Mouse (Mus musculus): ENCODE data around the gene Matk.
A peak's percentile ranks its signal among the peaks of the same experiment; 100 is the strongest.
"Not testable (repeated sequence)": the region's sequence is repeated elsewhere in the genome, so short reads cannot be mapped to it uniquely, and the experiment has no call there.

Matk gene

DNA sequence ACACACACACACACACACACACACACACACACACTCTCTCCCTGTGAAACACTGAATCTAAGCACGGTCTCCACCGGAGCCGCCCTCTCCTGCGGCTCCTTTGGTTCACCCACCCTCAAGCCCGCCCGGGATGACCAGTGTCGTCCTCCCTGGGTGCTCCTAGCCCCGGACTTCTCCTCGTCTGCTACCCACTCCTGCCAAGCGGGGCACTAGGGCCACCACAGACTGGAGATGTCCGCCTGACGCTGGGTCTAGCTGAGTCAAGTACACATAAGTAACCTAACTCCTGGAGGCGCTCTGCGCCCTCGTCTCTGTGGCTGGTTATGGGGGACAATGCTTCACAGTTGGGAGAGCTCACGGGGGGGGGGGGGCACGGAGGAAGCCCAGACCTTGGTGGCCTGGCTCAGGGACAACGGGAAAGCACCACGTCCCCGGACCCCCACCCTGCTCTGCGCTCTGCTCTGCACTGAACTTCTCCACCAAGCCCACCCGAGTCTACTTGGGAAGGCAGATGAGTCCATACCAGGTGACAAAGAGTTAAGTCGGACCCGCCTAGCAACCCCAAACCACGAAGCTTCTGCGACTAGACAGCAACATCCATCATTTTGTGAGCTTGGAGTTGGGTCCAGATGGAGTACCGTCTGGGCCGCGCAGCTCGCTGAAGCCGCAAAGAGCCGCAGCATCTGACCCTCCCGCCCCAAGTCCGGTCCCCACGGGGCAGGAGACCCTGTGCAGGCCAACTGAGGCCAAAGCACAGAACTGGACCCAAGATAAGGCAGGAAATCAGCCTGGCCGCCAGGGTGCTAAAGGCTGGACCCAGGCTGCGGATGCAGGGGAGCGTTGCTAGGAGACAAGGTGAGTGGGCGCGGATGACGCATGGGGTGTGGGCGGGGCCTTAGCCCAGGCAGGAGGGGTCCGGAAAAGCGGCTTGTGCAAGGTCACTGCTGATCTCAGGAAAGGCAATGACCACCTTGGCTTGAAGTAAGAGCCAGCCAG, at the start of gene Matk:
Gene Matk, plus strand, starts transcription at position 512 of the 996 bp plus-strand sequence.
- DNase-seq (ENCODE audit: extremely low read depth, low read depth): no peak

GRCm38 (mm10) chr10:81202978-81203720, 49.6 kb upstream of the Matk start:
- no peak for DNase-seq (ENCODE audit: extremely low read depth, low read depth)

DNA sequence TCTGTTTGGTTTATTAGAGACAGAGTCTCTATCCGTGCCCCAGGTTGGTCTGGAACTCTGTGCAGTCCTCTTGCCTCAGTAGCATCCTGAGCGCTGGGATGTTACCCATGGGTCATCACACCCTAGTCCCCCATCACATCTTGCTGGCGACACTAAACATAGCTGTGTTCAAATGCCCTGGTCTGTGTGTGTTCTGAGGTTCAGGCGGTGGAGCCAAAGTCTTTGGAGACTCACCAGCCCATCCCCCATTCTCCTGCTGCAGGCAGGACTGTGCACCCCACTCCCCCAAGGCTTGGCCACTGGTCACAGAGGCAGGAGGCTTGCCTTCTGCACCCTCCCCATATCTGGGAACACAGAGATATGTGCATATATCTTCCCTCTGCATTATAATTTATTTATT, 48.6 kb upstream of the Matk start:
- DNase-seq (ENCODE audit: extremely low read depth, low read depth): no peak

- DNase-seq (ENCODE audit: extremely low read depth, low read depth): no peak
Measured at GRCm38 (mm10) chr10:81210154-81210553, 42.6 kb upstream of the Matk start.

GRCm38 (mm10) chr10:81216260-81216659, 36.5 kb upstream of the Matk start:
- DNase-seq (ENCODE audit: extremely low read depth, low read depth): no peak

DNA sequence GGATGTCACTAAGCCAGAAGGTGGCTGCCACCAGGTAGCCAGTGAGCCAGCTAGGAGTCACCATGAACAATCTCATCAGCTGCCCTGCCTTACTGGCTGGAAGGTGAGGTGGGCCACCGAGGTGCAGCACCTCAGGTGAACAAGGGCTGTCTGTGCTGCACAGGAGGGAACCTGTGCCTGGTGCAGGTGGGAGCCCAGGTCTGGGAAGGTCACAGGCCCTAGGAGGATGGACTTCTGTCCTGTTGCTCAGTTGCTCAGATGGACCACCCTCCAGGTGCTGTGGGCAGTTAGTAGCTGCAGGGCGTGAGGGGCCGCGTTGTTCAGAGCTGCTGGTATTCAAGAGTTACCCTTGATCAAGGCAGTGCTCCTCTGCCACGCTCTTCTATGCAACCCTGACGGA, 35.9 kb upstream of the Matk start:
- DNase-seq (ENCODE audit: extremely low read depth, low read depth): no peak

GRCm38 (mm10) chr10:81217267-81217666, 35.5 kb upstream of the Matk start:
- not testable (repeated sequence) for DNase-seq (ENCODE audit: extremely low read depth, low read depth)

DNA sequence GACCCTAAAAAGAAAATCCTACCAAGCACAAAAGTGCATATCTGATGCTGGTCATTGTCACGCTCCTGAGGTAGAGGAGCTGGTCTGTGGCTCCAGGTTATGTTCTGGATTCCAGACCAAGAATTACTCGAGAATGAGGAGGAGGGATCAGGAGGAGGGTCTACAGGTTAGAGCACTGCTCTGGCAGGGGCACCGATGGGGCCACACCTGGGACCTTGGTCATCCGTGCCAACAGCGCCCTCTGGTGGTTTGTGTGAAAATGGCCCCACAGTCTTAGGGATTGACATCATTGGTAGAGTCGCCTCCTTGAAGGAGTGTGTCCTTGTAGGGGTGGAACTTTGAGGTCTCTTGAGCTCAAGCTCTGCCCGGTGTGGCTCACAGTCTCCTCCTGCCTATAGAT, 34.8 kb upstream of the Matk start:
- no peak for DNase-seq (ENCODE audit: extremely low read depth, low read depth)

DNA sequence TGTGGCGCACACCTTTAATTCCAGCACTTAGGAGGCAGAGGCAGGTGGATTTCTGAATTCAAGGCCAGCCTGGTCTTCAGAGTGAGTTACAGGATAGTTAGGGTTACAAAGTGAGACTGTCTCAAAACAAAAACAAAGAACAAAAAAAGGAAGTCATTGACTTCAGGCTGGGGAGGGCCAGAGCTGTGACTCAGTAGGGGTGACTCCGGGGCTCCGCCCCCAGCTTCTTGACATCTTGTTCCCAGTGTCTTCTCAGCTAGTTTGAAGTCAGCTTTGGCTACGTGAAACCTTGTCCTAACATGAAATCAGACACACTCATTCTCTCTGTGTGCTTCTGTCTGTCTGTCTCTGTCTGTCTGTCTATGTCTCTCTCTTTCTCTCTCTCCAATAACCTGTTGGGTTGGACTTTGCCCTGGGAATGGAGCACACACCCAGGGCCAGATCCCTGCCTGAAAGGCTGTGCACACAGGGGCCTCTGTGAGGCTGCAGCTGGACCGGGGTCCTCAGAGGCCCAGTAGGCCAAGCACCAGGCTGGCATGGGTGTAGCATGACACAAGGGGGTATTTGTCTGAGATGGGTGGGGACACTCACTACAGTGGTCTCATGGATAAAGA, 31.2 kb upstream of the Matk start:
- peak; percentile 54 for DNase-seq (ENCODE audit: extremely low read depth, low read depth)

- DNase-seq (ENCODE audit: extremely low read depth, low read depth): not testable (repeated sequence)
Measured at GRCm38 (mm10) chr10:81223731-81224130, 29.0 kb upstream of the Matk start.

GRCm38 (mm10) chr10:81229735-81230437, 22.8 kb upstream of the Matk start:
- no peak for DNase-seq (ENCODE audit: extremely low read depth, low read depth)

DNA sequence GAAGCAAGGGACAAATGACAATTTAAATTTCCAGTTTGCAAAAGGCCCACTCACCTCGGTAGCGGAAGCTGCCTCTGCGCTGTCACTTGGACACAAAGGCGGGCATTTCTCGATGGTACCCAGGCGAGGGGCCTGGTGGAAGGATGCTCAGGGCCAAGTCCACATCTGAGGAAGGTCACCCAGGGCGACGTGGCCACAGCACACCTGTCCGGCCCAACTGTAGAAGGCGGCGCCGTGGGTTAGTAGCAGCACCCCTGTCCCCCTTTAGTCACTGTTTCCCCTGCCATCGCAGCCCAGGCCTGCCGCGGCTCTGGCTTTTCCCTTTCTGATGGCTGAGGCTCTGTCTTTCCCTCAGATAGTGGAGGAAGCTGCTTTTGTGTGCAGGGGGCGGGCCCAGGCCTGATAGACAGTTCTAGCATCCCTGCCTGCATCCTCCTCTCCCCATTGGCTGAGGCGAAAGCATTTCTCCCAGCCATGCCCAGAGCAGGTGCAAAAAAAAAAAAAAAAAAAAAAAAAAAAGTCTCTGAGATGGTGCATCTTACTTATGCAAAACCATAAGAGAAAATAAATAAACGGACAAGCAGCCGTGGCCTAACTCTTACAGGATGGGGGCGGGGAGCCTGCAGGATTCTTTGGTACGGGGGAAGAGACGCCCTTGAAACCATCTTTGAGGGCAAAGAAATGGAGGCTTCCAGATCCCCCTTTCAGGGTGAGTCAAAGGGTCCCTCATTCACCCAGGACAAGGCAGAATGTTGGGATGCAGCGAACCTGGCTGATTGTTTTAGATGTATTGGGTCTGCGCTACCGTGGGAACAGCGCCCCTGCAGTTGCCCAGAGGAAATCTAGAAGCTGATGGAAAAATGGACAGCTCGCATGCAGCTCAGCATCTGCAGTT, 22.1 kb upstream of the Matk start, which contains the start of gene Atcay:
Gene Atcay, minus strand, starts transcription at position 396 of the 895 bp plus-strand sequence.
- DNase-seq (ENCODE audit: extremely low read depth, low read depth): no peak

GRCm38 (mm10) chr10:81231436-81231835, 21.3 kb upstream of the Matk start:
- no peak for DNase-seq (ENCODE audit: extremely low read depth, low read depth)

DNA sequence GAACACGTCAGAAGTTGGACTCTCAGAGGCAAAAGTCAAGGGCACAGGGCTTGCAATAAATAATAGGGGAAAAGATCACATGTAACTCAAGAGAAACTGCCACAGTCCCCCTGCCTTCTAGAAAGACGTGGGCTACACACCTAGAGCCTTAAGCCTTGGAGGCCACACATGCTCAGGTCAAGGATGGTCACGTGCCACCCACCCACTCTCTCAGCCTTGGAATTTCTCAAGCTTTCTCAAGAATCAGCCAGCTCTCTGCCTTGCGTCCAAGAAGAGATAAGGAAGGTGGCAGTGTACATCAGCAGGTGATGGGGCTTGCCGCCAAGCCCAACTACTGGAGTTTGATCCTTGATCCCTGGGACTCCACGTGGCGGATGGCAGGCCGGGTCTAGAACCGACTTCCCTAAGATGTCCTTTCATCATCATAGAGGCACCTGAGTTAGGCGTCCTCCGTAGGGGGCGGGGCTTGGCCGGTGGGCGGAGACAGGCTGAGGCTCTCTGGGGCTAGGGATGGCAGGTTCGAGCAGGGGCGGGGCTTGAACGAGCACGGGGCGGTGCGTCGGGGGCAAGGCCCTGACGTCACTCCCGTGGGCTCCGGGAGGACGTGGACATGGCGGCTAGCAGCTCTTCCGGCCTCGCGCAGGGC, 20.0 kb upstream of the Matk start, which contains the start of gene Zfr2:
Gene Zfr2, plus strand, starts transcription at position 576 of the 646 bp plus-strand sequence.
- peak; percentile 75 for DNase-seq (ENCODE audit: extremely low read depth, low read depth)

- DNase-seq (ENCODE audit: extremely low read depth, low read depth): no peak
Measured at GRCm38 (mm10) chr10:81233226-81233585, 19.5 kb upstream of the Matk start.

DNA sequence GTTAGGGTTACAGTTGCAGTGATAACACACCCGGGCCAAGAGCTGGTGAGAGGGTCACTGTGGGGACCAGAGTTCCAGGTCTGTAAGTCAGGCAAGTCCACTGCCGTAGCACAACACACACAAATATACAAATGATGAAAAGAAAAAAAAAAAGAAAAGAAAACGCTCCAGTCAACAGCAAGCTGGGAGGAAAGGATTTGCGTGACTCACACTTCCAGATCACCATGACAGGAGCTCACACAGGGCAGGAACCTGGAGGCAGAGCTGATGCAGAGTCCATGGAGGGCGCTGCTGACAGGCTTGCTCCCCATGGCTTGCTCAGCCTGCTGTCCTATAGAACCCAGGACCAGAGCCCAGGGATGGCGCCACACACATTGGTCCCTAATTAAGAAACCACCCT, 18.5 kb upstream of the Matk start:
- no peak for DNase-seq (ENCODE audit: extremely low read depth, low read depth)

DNA sequence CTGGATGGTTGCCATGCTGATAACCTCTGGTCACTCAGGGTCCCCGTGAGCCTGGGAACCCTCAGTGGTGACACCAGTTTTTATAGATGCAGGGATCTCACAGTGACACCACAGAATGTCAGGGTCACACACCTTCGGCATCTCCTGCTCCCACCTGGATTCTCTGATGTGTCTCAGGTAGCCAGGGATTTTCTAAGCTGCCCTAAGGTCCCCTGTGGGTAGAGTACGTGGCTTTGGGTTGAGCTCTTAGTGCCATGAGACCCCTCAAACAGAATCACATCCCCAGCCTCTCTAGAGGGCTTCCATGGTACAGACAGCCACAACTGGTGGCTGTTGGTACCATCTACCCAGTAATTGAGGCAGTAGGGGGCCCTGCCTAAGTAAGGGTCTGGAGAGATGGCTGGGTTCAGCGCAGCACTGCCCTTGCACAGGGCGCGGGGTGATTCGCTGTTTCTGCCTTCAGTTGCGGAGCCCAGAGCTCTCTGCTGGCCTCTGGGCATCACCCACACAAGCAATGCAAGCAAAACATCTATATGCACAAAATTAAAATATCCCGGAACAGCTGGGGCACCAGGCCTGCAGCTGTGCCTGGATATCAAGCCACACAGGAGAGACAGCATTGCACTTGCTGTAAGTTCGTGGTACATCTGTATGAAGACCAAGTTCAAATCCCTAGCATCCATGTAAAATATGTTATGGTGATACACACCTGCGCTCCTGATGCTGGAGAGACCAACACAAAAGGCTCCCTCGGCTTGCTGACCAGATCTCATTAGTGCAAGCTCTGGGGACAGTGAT, 16.1 kb upstream of the Matk start:
- DNase-seq (ENCODE audit: extremely low read depth, low read depth): no peak

GRCm38 (mm10) chr10:81238618-81239017, 14.1 kb upstream of the Matk start:
- DNase-seq (ENCODE audit: extremely low read depth, low read depth): no peak

GRCm38 (mm10) chr10:81240876-81241275, 11.9 kb upstream of the Matk start:
- DNase-seq (ENCODE audit: extremely low read depth, low read depth): no peak

Data from MEL-GATA-1-ER (cell line).